8 mouse cellular contexts compared by ENCODE assay signal in genomic region chr17:56159729-56160128, GRCm38 (mm10). TPM values are rescaled to one million over a fixed set of nuclear protein-coding genes. Genes with fewer than 3 reads are reported as not detected.
DNase-seq lines count a peak whose midpoint lies in the region; ATAC-seq and TF ChIP-seq lines count a peak whose summit lies in the region.

No protein-coding gene starts in this region.

- intact Hi-C loops in left cerebral cortex, postnatal 10 days (cut with DNase I) = no loop called here

- peak; percentile 35 for ATAC-seq in megakaryocyte, adult 5-6 weeks (ENCODE audit: poor library complexity, severe bottlenecking)
- ATAC-seq in erythroid progenitor cell, adult 5-6 weeks (replicated peaks; ENCODE audit: low FRiP score, poor library complexity, severe bottlenecking) = no peak

- no peaks in the 10 kb centered on the region for H3K9me3 ChIP-seq in MEL (replicated peaks; ENCODE audit: insufficient read depth, low read length)

- H3K4me1 ChIP-seq in MEL (ENCODE audit: control insufficient read depth in 1 of 2, insufficient read depth in 2 of 2, low read length in 2 of 2) = peaks cover 9 to 21% of the 10 kb centered on the region in 2 experiments
- no peaks in the 10 kb centered on the region for H3K4me1 ChIP-seq in cerebellum, adult 2 months (ENCODE audit: control insufficient read depth, insufficient read depth, low read length)

- peak; percentile 87 for TF ChIP-seq RAD21 in MEL (IDR thresholded peaks at IDR 0.05; ENCODE audit: low read depth, low read length)

- TF ChIP-seq CTCF in MEL (IDR thresholded peaks at IDR 0.05 in 2 of 3, conservative IDR thresholded peaks at IDR 0.05 in 1 of 3; ENCODE audit: control insufficient read depth in 1 of 3, insufficient read depth in 1 of 3, low read depth in 2 of 3, low read length in 3 of 3, poor library complexity in 1 of 3, severe bottlenecking in 1 of 3) = peak; percentile 91 to 98 (median 95)
- peak; percentile 88 for TF ChIP-seq CTCF in cerebellum, adult 2 months (IDR thresholded peaks at IDR 0.05; ENCODE audit: borderline replicate concordance, insufficient read depth, low read depth, low read length)

- peaks cover 9 to 18% of the 10 kb centered on the region in 2 experiments for H3K27me3 ChIP-seq in MEL (ENCODE audit: control insufficient read depth in 1 of 2, insufficient read depth in 2 of 2, low read length in 2 of 2)
- no peaks in the 10 kb centered on the region for H3K27me3 ChIP-seq in cerebellum, adult 2 months (ENCODE audit: control insufficient read depth, insufficient read depth, low read length)

- H3K9ac ChIP-seq in MEL (ENCODE audit: control insufficient read depth, low read depth, low read length, poor library complexity, severe bottlenecking) = no peak overlapping the region

- peak; percentile 51 for DNase-seq in left cerebral cortex, adult 11 months (ENCODE audit: low spot score)
- no peak for DNase-seq in left cerebral cortex, postnatal 10 days (ENCODE audit: extremely low spot score in 1 of 2, low spot score in 2 of 2)
- DNase-seq in MEL (ENCODE audit: low read depth, low spot score) = peak; percentile 70
- peak; percentile 54 to 62 for DNase-seq in cerebellum, adult 2 months
- DNase-seq in gastrocnemius, postnatal 25 days = peak; percentile 48
- DNase-seq in kidney, postnatal 36 days = peak; percentile 66 to 81

- no peak overlapping the region for H3K27ac ChIP-seq in MEL (ENCODE audit: control insufficient read depth, low read depth, low read length)
- H3K27ac ChIP-seq in cerebellum, adult 2 months (ENCODE audit: insufficient read depth, low read length) = no peak overlapping the region

- H3K79me2 ChIP-seq in MEL (ENCODE audit: control insufficient read depth, insufficient read depth, low read length, poor library complexity) = no peaks in the 10 kb centered on the region

- 3% methylated on average over 9 of the region's 9 CpGs for WGBS in cerebellum, adult 2 months

- no peak for TF ChIP-seq EP300 in MEL (IDR thresholded peaks at IDR 0.05; ENCODE audit: low read depth in 1 of 2, low read length in 2 of 2)

- H3K36me3 ChIP-seq in MEL (ENCODE audit: control insufficient read depth in 1 of 2, insufficient read depth in 2 of 2, low read length in 2 of 2) = peaks cover 0 to 17% of the 10 kb centered on the region in 2 experiments; a peak in 2 of 4 replicates

- no peak overlapping the region for H3K4me3 ChIP-seq in MEL (ENCODE audit: control insufficient read depth in 1 of 2, insufficient read depth in 1 of 2, low read depth in 2 of 2, low read length in 2 of 2)
- no peak overlapping the region for H3K4me3 ChIP-seq in cerebellum, adult 2 months (replicated peaks; ENCODE audit: insufficient read depth, low read depth, low read length)

- TF ChIP-seq POLR2A in MEL (IDR thresholded peaks at IDR 0.05; ENCODE audit: control insufficient read depth in 1 of 2, insufficient read depth in 1 of 2, low read depth in 1 of 2, low read length in 2 of 2, poor library complexity in 1 of 2) = no peak
- no peak for TF ChIP-seq POLR2A in cerebellum, adult 2 months (IDR thresholded peaks at IDR 0.05; ENCODE audit: borderline replicate concordance, insufficient read depth, low read length)

TF ChIP-seq in MEL, 35 proteins besides CTCF, POLR2A, EP300 and RAD21:
- TF ChIP-seq MAFK (IDR thresholded peaks at IDR 0.05; ENCODE audit: borderline replicate concordance, low read depth, low read length) = no peak
- no peak for TF ChIP-seq ETS1 (IDR thresholded peaks at IDR 0.05; ENCODE audit: low read depth, low read length)
- TF ChIP-seq ELF1 (IDR thresholded peaks at IDR 0.05; ENCODE audit: low read depth, low read length) = no peak
- no peak for TF ChIP-seq SIN3A (IDR thresholded peaks at IDR 0.05; ENCODE audit: low read length)
- no peak for TF ChIP-seq MEF2A (IDR thresholded peaks at IDR 0.05; ENCODE audit: extremely low read depth, insufficient replicate concordance, low read depth, low read length, poor library complexity, severe bottlenecking)
- no peak for TF ChIP-seq MAX (IDR thresholded peaks at IDR 0.05; ENCODE audit: low read length)
- peak; percentile 76 for TF ChIP-seq ZC3H11A (IDR thresholded peaks at IDR 0.05; ENCODE audit: low read depth, low read length)
- TF ChIP-seq NRF1 (IDR thresholded peaks at IDR 0.05; ENCODE audit: insufficient read depth, low read depth, low read length, poor library complexity, severe bottlenecking) = no peak
- no peak for TF ChIP-seq NELFE (IDR thresholded peaks at IDR 0.05; ENCODE audit: low read depth, low read length)
- TF ChIP-seq SMC3 (IDR thresholded peaks at IDR 0.05; ENCODE audit: low read depth, low read length) = peak; percentile 79

RNA-seq across cellular contexts. Expression of gene Tnfaip8l1, which starts 2.5 kb away (rescaled TPM):
- total RNA-seq in left cerebral cortex, postnatal 10 days (2021) = 10 to 100 TPM in 1 of 2 experiments, 1 to 10 TPM in 1; 9.3 to 11.1 TPM
- total RNA-seq in MEL (2012; rRNA removed) = 3.4 and 4.0 TPM in 2 replicates
- 1 to 10 TPM in 1 of 2 experiments, not detected in 1; 5.5 TPM for polyA plus RNA-seq in MEL (2012; ENCODE audit: insufficient read depth in 1 of 2, insufficient read length in 2 of 2, low read depth in 1 of 2, low replicate concordance in 2 of 2, missing spikeins in 1 of 2)
- 1.7 and 1.9 TPM in 2 replicates for polyA plus RNA-seq in cerebellum, adult 2 months (2012; rRNA removed)
- total RNA-seq in gastrocnemius, postnatal 25 days (2021) = under 1 TPM; 0.64 to 0.78 TPM
- total RNA-seq in megakaryocyte, adult 5-6 weeks (2015) = 4.3 and 4.4 TPM in 2 replicates
- 3.2 and 4.8 TPM in 2 replicates for total RNA-seq in megakaryocyte, adult 5-6 weeks (2017)
- 1.3 and 1.4 TPM in 2 replicates for total RNA-seq in erythroid progenitor cell, adult 5-6 weeks (2015; ENCODE audit: low replicate concordance)
- total RNA-seq in erythroid progenitor cell, adult 5-6 weeks (2017; ENCODE audit: low replicate concordance) = 0.26 and 1.6 TPM in 2 replicates

RNA-seq across cellular contexts. Expression of gene Sema6b, which starts 19.6 kb away (rescaled TPM):
- total RNA-seq in left cerebral cortex, postnatal 10 days (2021) = 100 to 1,000 TPM; 119 to 123 TPM
- total RNA-seq in MEL (2012; rRNA removed) = 7.0 and 7.7 TPM in 2 replicates
- 10 to 100 TPM in 1 of 2 experiments, not detected in 1; 16.8 TPM for polyA plus RNA-seq in MEL (2012; ENCODE audit: insufficient read depth in 1 of 2, insufficient read length in 2 of 2, low read depth in 1 of 2, low replicate concordance in 2 of 2, missing spikeins in 1 of 2)
- polyA plus RNA-seq in cerebellum, adult 2 months (2012; rRNA removed) = 51.8 and 54.3 TPM in 2 replicates
- 1 to 10 TPM; 1.9 to 4.2 TPM for total RNA-seq in gastrocnemius, postnatal 25 days (2021)
- total RNA-seq in megakaryocyte, adult 5-6 weeks (2015) = 1.5 TPM in 2 replicates
- total RNA-seq in megakaryocyte, adult 5-6 weeks (2017) = 2.0 and 2.7 TPM in 2 replicates
- 1.4 TPM in 1 of 2 replicates, not detected in the other for total RNA-seq in erythroid progenitor cell, adult 5-6 weeks (2015; ENCODE audit: low replicate concordance)
- 0.83 TPM in 1 of 2 replicates, not detected in the other for total RNA-seq in erythroid progenitor cell, adult 5-6 weeks (2017; ENCODE audit: low replicate concordance)

RNA-seq across cellular contexts. Expression of gene Mydgf, which starts 24.0 kb away (rescaled TPM):
- total RNA-seq in left cerebral cortex, postnatal 10 days (2021) = 10 to 100 TPM; 49.4 to 51.4 TPM
- 112 and 137 TPM in 2 replicates for total RNA-seq in MEL (2012; rRNA removed)
- 100 to 1,000 TPM in 1 of 2 experiments, not detected in 1; 117 TPM for polyA plus RNA-seq in MEL (2012; ENCODE audit: insufficient read depth in 1 of 2, insufficient read length in 2 of 2, low read depth in 1 of 2, low replicate concordance in 2 of 2, missing spikeins in 1 of 2)
- polyA plus RNA-seq in cerebellum, adult 2 months (2012; rRNA removed) = 44.5 and 45.0 TPM in 2 replicates
- 10 to 100 TPM; 20.3 to 21.7 TPM for total RNA-seq in gastrocnemius, postnatal 25 days (2021)
- 27.0 and 32.5 TPM in 2 replicates for total RNA-seq in megakaryocyte, adult 5-6 weeks (2015)
- total RNA-seq in megakaryocyte, adult 5-6 weeks (2017) = 25.7 and 29.1 TPM in 2 replicates
- 9.6 and 11.2 TPM in 2 replicates for total RNA-seq in erythroid progenitor cell, adult 5-6 weeks (2015; ENCODE audit: low replicate concordance)
- total RNA-seq in erythroid progenitor cell, adult 5-6 weeks (2017; ENCODE audit: low replicate concordance) = 5.6 and 6.8 TPM in 2 replicates

RNA-seq across cellular contexts. Expression of gene Lrg1, which starts 37.9 kb away (rescaled TPM):
- under 1 TPM; 0.49 to 0.79 TPM for total RNA-seq in left cerebral cortex, postnatal 10 days (2021)
- total RNA-seq in MEL (2012; rRNA removed) = not detected in 2 replicates
- not detected for polyA plus RNA-seq in MEL (2012; ENCODE audit: insufficient read depth in 1 of 2, insufficient read length in 2 of 2, low read depth in 1 of 2, low replicate concordance in 2 of 2, missing spikeins in 1 of 2)
- 0.93 and 1.6 TPM in 2 replicates for polyA plus RNA-seq in cerebellum, adult 2 months (2012; rRNA removed)
- 10 to 100 TPM; 13.4 to 24.9 TPM for total RNA-seq in gastrocnemius, postnatal 25 days (2021)
- 17.6 and 20.1 TPM in 2 replicates for total RNA-seq in megakaryocyte, adult 5-6 weeks (2015)
- 23.9 and 33.9 TPM in 2 replicates for total RNA-seq in megakaryocyte, adult 5-6 weeks (2017)
- 1.7 and 8.6 TPM in 2 replicates for total RNA-seq in erythroid progenitor cell, adult 5-6 weeks (2015; ENCODE audit: low replicate concordance)
- 3.9 and 6.9 TPM in 2 replicates for total RNA-seq in erythroid progenitor cell, adult 5-6 weeks (2017; ENCODE audit: low replicate concordance)

RNA-seq across cellular contexts. Expression of gene Plin5, which starts 42.3 kb away (rescaled TPM):
- total RNA-seq in left cerebral cortex, postnatal 10 days (2021) = 1 to 10 TPM in 1 of 2 experiments, under 1 TPM in 1; 0.75 to 1.2 TPM
- not detected in 2 replicates for total RNA-seq in MEL (2012; rRNA removed)
- not detected for polyA plus RNA-seq in MEL (2012; ENCODE audit: insufficient read depth in 1 of 2, insufficient read length in 2 of 2, low read depth in 1 of 2, low replicate concordance in 2 of 2, missing spikeins in 1 of 2)
- polyA plus RNA-seq in cerebellum, adult 2 months (2012; rRNA removed) = 0.38 and 0.54 TPM in 2 replicates
- 10 to 100 TPM; 27.7 to 29.0 TPM for total RNA-seq in gastrocnemius, postnatal 25 days (2021)
- 0.18 TPM in 1 of 2 replicates, not detected in the other for total RNA-seq in megakaryocyte, adult 5-6 weeks (2015)
- total RNA-seq in megakaryocyte, adult 5-6 weeks (2017) = 0.45 TPM in 1 of 2 replicates, not detected in the other
- not detected in 2 replicates for total RNA-seq in erythroid progenitor cell, adult 5-6 weeks (2015; ENCODE audit: low replicate concordance)
- not detected in 2 replicates for total RNA-seq in erythroid progenitor cell, adult 5-6 weeks (2017; ENCODE audit: low replicate concordance)

Comparison
In these comparisons a context has a peak if more than half of its experiments do, and no peak if none do; other contexts are left out.
1. DNase-seq: peak in left cerebral cortex, adult 11 months (single experiment), MEL (single experiment), cerebellum, adult 2 months (2 of 2), gastrocnemius, postnatal 25 days (single experiment) and kidney, postnatal 36 days (2 of 2); none in left cerebral cortex, postnatal 10 days (0 of 2).
2. RNA of gene Sema6b, which starts 19.6 kb away (total RNA-seq): 119 to 123 TPM in left cerebral cortex, postnatal 10 days; 7.0 to 7.7 TPM in MEL, 1.9 to 4.2 TPM in gastrocnemius, postnatal 25 days, 1.5 to 2.7 TPM in megakaryocyte, adult 5-6 weeks and 0.83 to 1.4 TPM in erythroid progenitor cell, adult 5-6 weeks; every median in the first group is over 10 times any median in the second.